In the genomic region with DNA sequence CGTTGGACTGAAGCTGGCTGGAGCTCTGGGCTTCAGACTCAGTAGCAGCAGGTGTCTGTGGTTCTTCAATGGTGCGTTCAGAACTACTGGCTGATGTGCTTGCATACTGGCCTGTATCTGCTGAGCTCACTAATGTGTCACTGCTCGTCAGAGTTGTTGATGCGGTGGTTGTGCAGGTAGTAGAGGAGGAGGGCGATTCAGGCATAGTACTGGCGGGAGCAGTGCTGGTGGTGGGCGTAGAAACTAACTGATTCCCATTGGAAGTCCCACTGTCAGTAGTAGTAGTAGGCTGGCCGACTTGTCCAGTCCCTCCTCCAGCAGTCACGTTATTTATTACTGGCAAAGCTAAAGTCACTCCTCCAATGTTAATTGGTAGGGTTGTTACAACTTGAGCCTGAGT, we compare ENCODE assay signal across 12 mouse cellular contexts. TPM values are rescaled to one million over a fixed set of nuclear protein-coding genes. Genes with fewer than 3 reads are reported as not detected.
A peak's percentile ranks its signal among the peaks of the same experiment; 100 is the strongest.
DNase-seq lines count a peak whose midpoint lies in the region; ATAC-seq and TF ChIP-seq lines count a peak whose summit lies in the region.
"Had no signal": no experiment of that assay in that cellular context is flagged by ENCODE, and none has a peak within 500 bp of the region (broad histone marks: within the 10 kb centered on the region; RNA-seq: fewer than 3 reads in every experiment).

No protein-coding gene starts in this region.

- no peak for TF ChIP-seq EP300 in stomach, postnatal 0 days (optimal IDR thresholded peaks at IDR 0.05)

- 77% methylated on average over 9 of the region's 9 CpGs for WGBS in lung, embryonic 15.5 days
- WGBS in hindbrain, embryonic 15.5 days: 76% methylated on average over 9 of the region's 9 CpGs
- 77% methylated on average over 9 of the region's 9 CpGs for WGBS in midbrain, postnatal 0 days
- WGBS in stomach, postnatal 0 days: 82% methylated on average over 9 of the region's 9 CpGs

- no peaks in the 10 kb centered on the region for H3K27me3 ChIP-seq in lung, embryonic 15.5 days
- no peaks in the 10 kb centered on the region for H3K27me3 ChIP-seq in hindbrain, embryonic 15.5 days
- H3K27me3 ChIP-seq in midbrain, postnatal 0 days (ENCODE audit: insufficient read depth, low read length): no peaks in the 10 kb centered on the region
- no peaks in the 10 kb centered on the region for H3K27me3 ChIP-seq in stomach, postnatal 0 days (ENCODE audit: control insufficient read depth, insufficient read depth, low read length)
- H3K27me3 ChIP-seq: embryonic facial prominence, embryonic 12.5 days; limb, embryonic 15.5 days; Patski had no signal

- ATAC-seq in lung, embryonic 15.5 days (ENCODE audit: borderline replicate concordance, extremely low read depth, low FRiP score, low TSS enrichment): no peak
- ATAC-seq in hindbrain, embryonic 15.5 days (ENCODE audit: low FRiP score, low read depth): no peak
- no peak for ATAC-seq in midbrain, postnatal 0 days (ENCODE audit: low FRiP score)
- ATAC-seq in stomach, postnatal 0 days (ENCODE audit: low FRiP score, low TSS enrichment): no peak
- ATAC-seq: Patski had no signal

- no peak for TF ChIP-seq CTCF in midbrain, postnatal 0 days (IDR thresholded peaks at IDR 0.05)
- TF ChIP-seq CTCF in stomach, postnatal 0 days (IDR thresholded peaks at IDR 0.05; ENCODE audit: low read depth): no peak

- DNase-seq in adrenal gland, adult (ENCODE audit: inconsistent age in 2 of 2, low spot score in 1 of 2): peak; percentile 9 to 30
- DNase-seq in adrenal gland, postnatal 10 days: no peak
- no peak for DNase-seq in lung, postnatal 25 days (ENCODE audit: low spot score)
- no peak for DNase-seq in midbrain, postnatal 0 days (ENCODE audit: low spot score)
- no peak for DNase-seq in embryo, embryonic 9.5 days (ENCODE audit: extremely low spot score)
- no peak for DNase-seq in stomach, postnatal 0 days (ENCODE audit: low spot score)
- DNase-seq: gastrocnemius, postnatal 14 days had no signal

- H3K4me1 ChIP-seq in lung, embryonic 15.5 days: peaks cover 20% of the 10 kb centered on the region
- peaks cover 42% of the 10 kb centered on the region for H3K4me1 ChIP-seq in hindbrain, embryonic 15.5 days (replicated peaks)
- peaks cover 20% of the 10 kb centered on the region; the same call in 1 of the 2 replicates for H3K4me1 ChIP-seq in midbrain, postnatal 0 days (ENCODE audit: insufficient read depth, low read length)
- no peaks in the 10 kb centered on the region for H3K4me1 ChIP-seq in stomach, postnatal 0 days (replicated peaks; ENCODE audit: control insufficient read depth, insufficient read depth)

- H3K36me3 ChIP-seq in lung, embryonic 15.5 days: no peaks in the 10 kb centered on the region
- no peaks in the 10 kb centered on the region for H3K36me3 ChIP-seq in hindbrain, embryonic 15.5 days
- no peaks in the 10 kb centered on the region for H3K36me3 ChIP-seq in midbrain, postnatal 0 days (ENCODE audit: insufficient read depth, low read length)
- H3K36me3 ChIP-seq in stomach, postnatal 0 days (ENCODE audit: control insufficient read depth, insufficient read depth, low read length): no peaks in the 10 kb centered on the region
- H3K36me3 ChIP-seq: embryonic facial prominence, embryonic 12.5 days; limb, embryonic 15.5 days had no signal

- H3K9ac ChIP-seq in lung, embryonic 15.5 days: no peak overlapping the region
- H3K9ac ChIP-seq in hindbrain, embryonic 15.5 days: no peak overlapping the region
- no peak overlapping the region for H3K9ac ChIP-seq in midbrain, postnatal 0 days (replicated peaks; ENCODE audit: low read length, poor library complexity, severe bottlenecking)
- H3K9ac ChIP-seq in stomach, postnatal 0 days (ENCODE audit: low read length): no peak overlapping the region
- H3K9ac ChIP-seq: embryonic facial prominence, embryonic 12.5 days; limb, embryonic 15.5 days had no signal

- H3K27ac ChIP-seq in lung, embryonic 15.5 days: no peak overlapping the region
- no peak overlapping the region for H3K27ac ChIP-seq in hindbrain, embryonic 15.5 days (replicated peaks)
- H3K27ac ChIP-seq in midbrain, postnatal 0 days (ENCODE audit: low read depth, low read length): no peak overlapping the region
- H3K27ac ChIP-seq in stomach, postnatal 0 days (replicated peaks): no peak overlapping the region
- H3K27ac ChIP-seq: embryonic facial prominence, embryonic 12.5 days had no signal

- H3K4me3 ChIP-seq in lung, embryonic 15.5 days: no peak overlapping the region
- no peak overlapping the region; the same call in 1 of the 2 replicates for H3K4me3 ChIP-seq in hindbrain, embryonic 15.5 days
- no peak overlapping the region for H3K4me3 ChIP-seq in midbrain, postnatal 0 days (ENCODE audit: low read depth, low read length)
- no peak overlapping the region for H3K4me3 ChIP-seq in stomach, postnatal 0 days (ENCODE audit: low read depth, low read length)

- 0 out of 2 replicates have a peak overlapping the region, but pooled peaks have one; percentile 65 for H3K4me2 ChIP-seq in lung, embryonic 15.5 days
- H3K4me2 ChIP-seq in hindbrain, embryonic 15.5 days: peak overlapping the region; percentile 57
- H3K4me2 ChIP-seq in midbrain, postnatal 0 days (ENCODE audit: low read depth, low read length, poor library complexity, severe bottlenecking): peak overlapping the region; percentile 57; the same call in 1 of the 2 replicates
- H3K4me2 ChIP-seq in stomach, postnatal 0 days (replicated peaks; ENCODE audit: low read depth): no peak overlapping the region

- no peaks in the 10 kb centered on the region for H3K9me3 ChIP-seq in lung, embryonic 15.5 days
- no peaks in the 10 kb centered on the region for H3K9me3 ChIP-seq in hindbrain, embryonic 15.5 days
- H3K9me3 ChIP-seq in midbrain, postnatal 0 days (ENCODE audit: low read length): no peaks in the 10 kb centered on the region
- H3K9me3 ChIP-seq in stomach, postnatal 0 days (ENCODE audit: control insufficient read depth, low read length): no peaks in the 10 kb centered on the region
- H3K9me3 ChIP-seq: embryonic facial prominence, embryonic 12.5 days; limb, embryonic 15.5 days had no signal

RNA-seq across cellular contexts. Expression of gene Sp4, which starts 2.1 kb away (rescaled TPM):
- total RNA-seq in adrenal gland, postnatal 10 days (2021): 1 to 10 TPM; 6.5 to 9.6 TPM
- 7.9 and 8.9 TPM in 2 replicates for polyA plus RNA-seq in lung, embryonic 15.5 days (2015; fragmentation: Nextera tagmentation; extraction: Ambion mirVana)
- polyA plus RNA-seq in hindbrain, embryonic 15.5 days (2015; fragmentation: Nextera tagmentation; extraction: Ambion mirVana): 19.2 and 20.7 TPM in 2 replicates
- 50.8 and 55.2 TPM in 2 replicates for total RNA-seq in midbrain, postnatal 0 days (2014; rRNA removed)
- polyA plus RNA-seq in midbrain, postnatal 0 days (2015; fragmentation: Nextera tagmentation; extraction: Ambion mirVana): 14.3 and 17.4 TPM in 2 replicates
- 2.2 and 2.4 TPM in 2 replicates for polyA plus RNA-seq in stomach, postnatal 0 days (2015; fragmentation: Nextera tagmentation; extraction: Ambion mirVana)

Comparison
In these comparisons a context has a peak if more than half of its experiments do, and no peak if none do; other contexts are left out.
1. DNase-seq: peak in adrenal gland, adult (2 of 2); none in adrenal gland, postnatal 10 days (single experiment), lung, postnatal 25 days (single experiment), midbrain, postnatal 0 days (single experiment), embryo, embryonic 9.5 days (single experiment) and stomach, postnatal 0 days (single experiment).